Comparison of ENCODE assay signal across 7 mouse cellular contexts in genomic region chr4:128970417-128970807, GRCm38 (mm10).
"Had no signal": no experiment of that assay in that cellular context is flagged by ENCODE, and none has a peak within 500 bp of the region (broad histone marks: within the 10 kb centered on the region; RNA-seq: fewer than 3 reads in every experiment).

No protein-coding gene starts in this region.

- DNase-seq: layer of hippocampus, adult 9-11 months; right cerebral cortex, postnatal 25 days had no signal

- H3K9me3 ChIP-seq: limb, embryonic 13.5 days; midbrain, embryonic 13.5 days; neural tube, embryonic 12.5 days had no signal

- H3K27me3 ChIP-seq: limb, embryonic 13.5 days; midbrain, embryonic 13.5 days; neural tube, embryonic 12.5 days had no signal

- H3K27ac ChIP-seq: kidney, postnatal 0 days; limb, embryonic 13.5 days; liver, embryonic 14.5 days; midbrain, embryonic 13.5 days; neural tube, embryonic 12.5 days had no signal

- H3K4me3 ChIP-seq: limb, embryonic 13.5 days; midbrain, embryonic 13.5 days; neural tube, embryonic 12.5 days had no signal

- H3K4me2 ChIP-seq: limb, embryonic 13.5 days; midbrain, embryonic 13.5 days; neural tube, embryonic 12.5 days had no signal

- H3K9ac ChIP-seq: limb, embryonic 13.5 days; liver, embryonic 14.5 days; midbrain, embryonic 13.5 days; neural tube, embryonic 12.5 days had no signal

- H3K36me3 ChIP-seq: limb, embryonic 13.5 days; midbrain, embryonic 13.5 days; neural tube, embryonic 12.5 days had no signal
